Mouse (Mus musculus): ENCODE data around the gene Naa25. TPM values are rescaled to one million over a fixed set of nuclear protein-coding genes. Genes with fewer than 3 reads are reported as not detected.

Naa25 gene
- polyA plus RNA-seq, 1 experiment, result 5.2 TPM

- TF ChIP-seq GATA1 (IDR thresholded peaks at IDR 0.05; ENCODE audit: low read length), result no peak
These were observed 63.8 kb downstream of the Naa25 start for GRCm38 (mm10) chr5:121461339-121462170.

- no peak for TF ChIP-seq GATA1 (IDR thresholded peaks at IDR 0.05; ENCODE audit: low read length)
These were observed 64.4 kb downstream of the Naa25 start for GRCm38 (mm10) chr5:121462171-121462502.

DNA sequence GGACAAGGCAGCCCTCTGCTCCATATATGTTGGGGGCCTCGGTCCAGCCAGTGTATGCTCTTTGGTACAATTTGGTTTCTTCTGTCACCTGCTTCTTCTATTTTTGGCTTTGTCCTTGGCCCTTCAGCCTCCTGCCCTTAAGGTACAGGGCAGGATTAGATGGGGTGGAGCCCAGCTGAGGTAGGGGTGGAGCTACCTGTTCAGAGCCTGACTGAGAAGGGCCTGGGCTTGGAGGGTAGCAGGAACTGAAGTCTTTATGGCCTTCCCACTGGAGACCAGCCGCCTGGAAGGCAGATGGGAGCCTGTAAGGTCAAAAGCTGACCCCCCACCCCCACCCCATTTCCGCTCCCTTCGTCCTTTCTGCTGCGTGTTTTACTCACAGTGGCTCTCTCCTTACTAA is 65.2 kb downstream of the Naa25 start:
- TF ChIP-seq GATA1 (IDR thresholded peaks at IDR 0.05; ENCODE audit: low read length), result no peak

DNA sequence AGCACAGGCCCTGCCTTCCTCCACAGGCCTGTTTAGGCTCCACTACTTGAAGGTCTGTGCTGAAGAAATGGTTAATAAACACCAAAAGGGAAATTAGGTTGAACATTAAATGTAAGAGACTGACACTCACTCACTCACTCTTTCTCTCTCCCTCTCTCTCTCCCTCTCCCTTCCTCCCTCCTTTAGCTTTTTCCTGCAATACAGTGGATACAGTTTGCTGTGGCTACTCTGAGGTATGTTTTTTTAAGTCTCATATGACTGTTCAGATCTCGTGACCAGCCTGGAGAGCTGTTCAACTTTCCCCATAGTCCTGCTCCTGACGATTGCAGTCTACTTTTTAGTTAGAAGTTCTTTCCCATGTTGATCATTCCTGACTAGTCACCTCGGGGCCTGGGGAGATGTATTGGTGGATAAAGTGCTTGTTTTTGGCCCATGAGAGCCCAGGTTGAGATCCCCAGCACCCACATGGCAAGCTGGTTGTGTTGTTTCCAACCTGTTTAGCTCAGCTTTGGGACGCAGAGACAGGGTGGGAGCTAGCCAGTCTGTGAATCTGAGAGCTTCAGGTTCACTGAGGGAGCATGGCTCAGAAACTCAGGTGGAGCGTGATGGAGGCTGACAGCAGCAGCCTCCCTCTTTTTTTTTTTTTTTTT is 66.0 kb downstream of the Naa25 start:
- no peak for TF ChIP-seq GATA1 (IDR thresholded peaks at IDR 0.05; ENCODE audit: low read length)

GRCm38 (mm10) chr5:121469566-121469965 is 71.8 kb downstream of the Naa25 start:
- no peak for TF ChIP-seq GATA1 (IDR thresholded peaks at IDR 0.05; ENCODE audit: low read length)

DNA sequence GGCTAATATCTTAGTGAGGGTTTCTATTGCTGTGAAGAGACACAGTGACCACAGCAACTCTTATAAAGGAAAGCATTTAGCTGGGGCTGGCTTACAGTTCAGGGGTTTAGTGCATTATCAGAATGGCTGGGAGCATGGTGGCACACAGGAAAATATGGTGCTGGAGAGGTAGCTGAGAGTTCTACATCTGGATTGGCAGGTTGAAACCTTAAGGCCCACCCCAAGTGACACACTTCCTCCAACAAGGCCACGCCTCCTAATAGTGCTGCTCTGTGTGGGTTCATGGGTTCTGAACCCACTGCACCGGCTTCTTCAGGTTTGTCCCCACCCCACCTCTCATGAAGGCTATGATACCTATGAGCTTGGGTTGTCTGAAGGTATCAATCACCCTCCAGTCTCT is 74.7 kb downstream of the Naa25 start:
- TF ChIP-seq GATA1 (IDR thresholded peaks at IDR 0.05; ENCODE audit: low read length), result no peak

DNA sequence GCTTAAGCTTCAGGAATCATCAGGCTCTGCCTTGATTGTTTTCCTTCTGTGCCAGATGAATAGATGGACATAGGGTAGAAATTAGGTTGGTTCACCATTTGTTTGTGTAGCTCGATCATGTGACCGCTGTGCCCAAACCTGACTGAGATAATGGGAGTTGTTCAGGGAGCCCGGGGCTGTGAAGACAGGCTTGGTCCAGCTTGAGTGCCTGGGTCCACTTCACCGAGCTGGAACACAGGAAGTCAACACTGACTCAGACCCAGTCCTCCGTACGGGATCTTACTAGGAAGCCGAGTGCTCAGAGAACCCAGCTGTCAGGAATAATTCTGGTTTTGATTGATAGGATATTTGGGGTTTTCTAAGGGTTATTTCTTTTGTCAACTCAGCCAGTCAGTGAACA is 76.9 kb downstream of the Naa25 start:
- TF ChIP-seq GATA1 (IDR thresholded peaks at IDR 0.05; ENCODE audit: low read length), result no peak

GRCm38 (mm10) chr5:121476040-121476439 is 78.3 kb downstream of the Naa25 start:
- peak; percentile 64 for TF ChIP-seq GATA1 (IDR thresholded peaks at IDR 0.05; ENCODE audit: low read length)

- TF ChIP-seq GATA1 (IDR thresholded peaks at IDR 0.05; ENCODE audit: low read length), result no peak
These were observed 79.9 kb downstream of the Naa25 start for GRCm38 (mm10) chr5:121477680-121478079.

GRCm38 (mm10) chr5:121484801-121485200 is 87.1 kb downstream of the Naa25 start:
- no peak for TF ChIP-seq GATA1 (IDR thresholded peaks at IDR 0.05; ENCODE audit: low read length)

- no peak for TF ChIP-seq GATA1 (IDR thresholded peaks at IDR 0.05; ENCODE audit: low read length)
These were observed 95.6 kb downstream of the Naa25 start for GRCm38 (mm10) chr5:121493305-121493704.

Other genes starting within 250 kb of the Naa25 start
- gene Ptpn11, start 206.5 kb upstream of the Naa25 start, polyA plus RNA-seq (2012), result 29.3 and 31.0 TPM in 2 replicates
- 121 and 756 TPM in 2 replicates for gene Rpl6, start 193.5 kb upstream of the Naa25 start, polyA plus RNA-seq (2012)
- gene Hectd4, start 177.7 kb upstream of the Naa25 start, polyA plus RNA-seq (2012), result 15.6 and 19.3 TPM in 2 replicates
- 14.7 and 17.8 TPM in 2 replicates for gene Trafd1, start 12.3 kb upstream of the Naa25 start, polyA plus RNA-seq (2012)
- gene Tmem116, start 54.0 kb downstream of the Naa25 start, polyA plus RNA-seq (2012), result 2.0 TPM in 2 replicates
- gene Erp29, start 54.6 kb downstream of the Naa25 start, polyA plus RNA-seq (2012), result 214 and 282 TPM in 2 replicates
- not detected in 2 replicates for gene Adam1b, start 105.5 kb downstream of the Naa25 start, polyA plus RNA-seq (2012)
- 0.11 and 0.15 TPM in 2 replicates for gene Adam1a, start 147.5 kb downstream of the Naa25 start, polyA plus RNA-seq (2012)
- gene Gm42878, start 147.5 kb downstream of the Naa25 start, polyA plus RNA-seq (2012), result not detected in 2 replicates
- 52.3 and 61.2 TPM in 2 replicates for gene Mapkapk5, start 148.0 kb downstream of the Naa25 start, polyA plus RNA-seq (2012)
- gene Aldh2, start 195.9 kb downstream of the Naa25 start, polyA plus RNA-seq (2012), result 124 and 151 TPM in 2 replicates
- gene Acad12, start 221.0 kb downstream of the Naa25 start, polyA plus RNA-seq (2012), result 1.0 and 1.3 TPM in 2 replicates

All from G1E-ER4 (cell line).